Mouse (Mus musculus): Measurements from ENCODE around the gene Stau1.
A peak's percentile ranks its signal among the peaks of the same experiment; 100 is the strongest.
"Not testable (repeated sequence)": the region's sequence is repeated elsewhere in the genome, so short reads cannot be mapped to it uniquely, and the experiment has no call there.

The Stau1 gene

DNA sequence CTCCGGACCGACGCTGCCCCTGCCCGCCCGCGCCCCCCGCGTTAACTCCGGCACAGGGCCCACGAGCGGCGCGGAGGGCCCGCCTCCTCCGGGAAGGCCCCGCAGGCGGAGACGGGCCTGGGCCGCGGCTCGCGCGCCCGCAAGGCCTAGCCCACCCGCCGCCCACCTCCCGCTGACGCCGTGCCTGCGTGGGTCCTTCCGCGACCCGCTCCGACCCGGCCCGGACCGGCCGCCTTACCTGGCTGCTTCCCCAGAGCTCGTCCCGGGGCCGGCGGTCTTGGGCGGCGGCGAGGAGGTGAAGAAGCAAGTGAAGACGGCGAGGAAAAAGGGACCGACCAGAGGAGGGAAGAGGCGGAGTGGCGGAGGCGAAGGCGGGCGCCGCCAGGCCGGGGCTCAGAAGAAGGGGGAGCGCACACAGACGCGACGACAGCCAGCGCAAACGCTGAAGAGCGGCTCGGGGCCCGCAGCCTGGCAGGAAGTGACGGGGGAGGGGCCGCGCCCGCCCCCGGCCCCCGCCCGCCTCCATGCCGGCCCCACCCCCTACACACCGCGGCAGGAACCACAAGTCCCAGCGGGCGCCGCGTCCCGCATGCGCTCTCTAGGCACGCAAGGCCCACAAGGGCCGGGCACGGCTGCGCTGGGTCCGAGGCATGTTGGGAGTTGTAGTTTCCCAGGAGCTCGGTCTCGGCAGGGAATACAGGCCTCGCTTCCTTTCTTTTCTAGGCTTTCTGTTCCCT, at the start of gene Stau1:
TSS of gene Stau1 (minus strand) at position 504 of the 737 bp plus-strand sequence.
- peak; percentile 91 for DNase-seq (ENCODE audit: low spot score)

DNA sequence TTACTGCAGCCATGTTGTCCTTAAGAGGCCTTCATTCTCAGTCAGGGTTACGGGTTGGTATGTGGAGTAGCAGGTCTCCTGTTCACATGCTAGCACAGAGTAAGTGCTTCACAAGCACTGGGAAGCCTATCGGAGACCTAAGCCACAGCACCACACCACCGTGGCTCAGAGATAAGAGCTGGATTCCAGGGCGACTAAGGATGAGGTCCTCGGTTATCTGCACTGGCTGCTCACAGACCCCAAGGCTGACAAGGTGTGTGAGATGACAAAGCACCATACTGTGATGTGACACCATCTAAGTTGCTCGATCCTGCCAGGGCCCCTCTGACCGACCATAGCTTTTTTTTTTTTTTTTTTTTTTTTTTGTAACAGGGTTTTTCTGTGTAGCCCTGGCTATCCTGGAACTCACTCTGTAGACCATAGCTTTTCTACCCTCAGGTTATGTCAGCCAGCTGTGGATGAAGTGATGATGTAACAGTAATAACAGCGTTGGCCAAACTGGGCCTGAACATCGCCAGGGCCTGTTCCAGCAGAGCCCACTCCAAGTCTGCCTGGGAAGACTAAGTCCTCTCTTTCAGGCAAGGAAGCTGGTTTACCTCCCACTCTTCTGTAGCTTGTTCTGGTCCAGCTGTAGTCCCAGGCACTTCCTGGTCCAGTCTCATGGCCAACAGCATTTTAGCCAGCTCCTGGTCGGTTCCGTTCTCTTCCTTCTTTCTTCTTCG, 47.5 kb upstream of the Stau1 start:
- DNase-seq (ENCODE audit: low spot score): no peak

DNA sequence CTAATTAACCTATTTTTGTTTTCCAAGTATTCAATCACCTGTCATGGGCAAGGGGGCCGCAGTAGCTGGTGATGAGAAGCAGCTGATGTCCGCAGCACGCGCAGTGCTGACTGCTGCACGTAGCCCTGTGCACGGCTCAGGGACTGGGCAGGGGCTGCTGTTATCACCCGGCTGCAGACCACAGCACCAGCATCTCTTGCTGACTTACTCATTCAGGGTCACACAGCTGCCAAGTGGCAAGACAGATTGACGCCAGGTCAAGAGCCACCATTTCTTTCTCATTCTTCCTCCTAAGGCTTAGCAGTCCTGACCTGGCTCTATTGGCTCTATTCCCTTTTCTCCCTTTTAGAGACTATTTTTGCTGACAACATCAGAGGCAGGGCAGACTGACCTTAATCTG, 43.3 kb upstream of the Stau1 start:
- DNase-seq (ENCODE audit: low spot score): no peak

DNA sequence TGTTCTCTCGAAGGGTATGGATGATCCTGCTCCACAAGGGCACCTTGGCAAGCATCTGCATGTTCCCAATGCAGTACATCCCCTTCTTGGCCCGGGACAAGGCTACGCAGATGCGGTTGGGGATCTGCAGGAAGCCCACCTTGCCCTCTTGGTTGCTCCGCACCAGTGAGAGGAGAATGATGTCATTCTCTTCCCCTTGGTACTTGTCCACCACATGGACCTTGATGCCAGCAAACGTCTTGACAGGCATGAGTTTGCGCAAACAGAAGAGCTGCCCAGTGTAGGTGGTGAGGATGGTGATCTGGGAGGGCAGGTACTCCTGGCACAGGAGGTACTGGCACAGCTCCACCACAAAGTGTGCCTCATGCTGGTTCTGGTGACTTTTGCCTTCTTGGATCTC, 42.6 kb upstream of the Stau1 start:
- no peak for DNase-seq (ENCODE audit: low spot score)

DNA sequence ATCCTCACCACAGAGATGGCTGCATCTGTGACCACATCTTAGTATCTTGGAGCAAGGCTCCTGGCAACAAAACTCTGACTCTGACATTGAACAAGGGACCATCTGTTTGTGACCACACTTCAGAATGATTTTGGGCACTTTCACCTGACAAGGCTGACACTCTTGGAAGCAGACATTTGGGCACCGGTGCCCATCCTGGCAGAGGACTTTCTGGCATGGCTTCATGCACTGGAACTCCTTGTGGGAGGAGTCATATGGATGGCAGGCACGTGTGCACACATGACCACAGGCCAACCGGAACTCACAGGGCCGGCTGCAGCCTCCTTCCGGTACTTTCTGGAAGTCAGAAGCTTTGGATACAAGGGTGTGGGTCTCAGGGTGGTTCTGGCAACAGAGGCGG, 42.2 kb upstream of the Stau1 start:
- DNase-seq (ENCODE audit: low spot score): no peak

DNA sequence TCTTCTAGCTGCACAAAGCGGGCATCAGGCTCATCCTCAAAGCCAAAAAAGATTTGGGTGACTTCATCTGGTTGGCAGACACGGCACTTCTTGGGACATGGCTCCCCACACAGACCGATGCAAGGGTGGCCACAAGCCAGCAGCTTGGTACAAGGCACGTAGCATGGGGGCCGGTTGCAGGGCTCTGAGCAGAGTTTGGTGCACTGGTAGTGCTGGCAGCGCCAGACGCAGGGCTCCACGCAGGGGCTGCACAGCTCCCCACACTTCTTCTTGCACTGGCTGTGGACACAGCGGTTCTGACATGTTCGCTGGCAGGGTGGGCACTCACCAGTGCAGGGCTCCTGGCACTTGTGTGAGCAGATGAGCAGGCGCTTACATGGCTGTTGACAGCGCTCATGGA, 41.6 kb upstream of the Stau1 start:
- no peak for DNase-seq (ENCODE audit: low spot score)

DNA sequence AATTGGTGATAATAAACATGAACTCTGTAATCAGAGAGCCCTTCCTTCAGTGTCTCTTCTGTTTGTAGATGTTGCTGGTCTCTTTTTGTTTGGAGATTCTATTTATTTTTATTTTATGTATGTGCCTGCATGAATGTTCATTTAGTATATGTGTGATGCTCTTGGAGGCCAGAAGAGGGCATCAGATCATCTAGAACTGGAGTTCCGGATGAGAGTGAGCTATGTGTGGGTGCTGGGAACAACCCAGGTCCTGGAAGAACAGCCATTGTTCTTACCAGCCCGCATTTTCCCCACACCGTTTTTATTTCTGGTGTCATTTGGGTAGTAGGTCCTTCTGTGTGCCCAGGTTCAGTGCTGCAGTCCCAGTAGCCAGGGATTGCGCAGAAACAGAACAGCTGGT, 34.4 kb upstream of the Stau1 start:
- no peak for DNase-seq (ENCODE audit: low spot score)

DNA sequence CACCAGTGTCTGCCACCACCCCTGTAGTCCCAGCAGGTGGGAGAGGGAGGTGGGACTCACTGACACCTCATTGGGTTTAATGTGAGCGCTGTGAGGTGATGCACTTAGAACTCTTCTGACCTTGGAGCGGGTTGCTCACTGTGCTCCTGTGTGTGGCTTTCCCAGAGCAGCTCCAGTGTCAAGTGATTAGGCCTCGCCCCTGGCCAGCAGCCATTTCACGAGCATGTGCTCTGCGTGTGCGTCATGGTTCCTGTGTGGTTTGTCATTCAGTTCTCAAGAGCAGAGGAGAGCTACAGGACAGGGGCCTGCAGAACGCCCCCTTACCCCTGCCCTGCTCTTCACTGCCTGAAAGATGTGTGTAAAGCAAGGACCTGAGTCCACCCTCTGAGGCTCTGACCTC, 32.5 kb upstream of the Stau1 start:
- no peak for DNase-seq (ENCODE audit: low spot score)

DNA sequence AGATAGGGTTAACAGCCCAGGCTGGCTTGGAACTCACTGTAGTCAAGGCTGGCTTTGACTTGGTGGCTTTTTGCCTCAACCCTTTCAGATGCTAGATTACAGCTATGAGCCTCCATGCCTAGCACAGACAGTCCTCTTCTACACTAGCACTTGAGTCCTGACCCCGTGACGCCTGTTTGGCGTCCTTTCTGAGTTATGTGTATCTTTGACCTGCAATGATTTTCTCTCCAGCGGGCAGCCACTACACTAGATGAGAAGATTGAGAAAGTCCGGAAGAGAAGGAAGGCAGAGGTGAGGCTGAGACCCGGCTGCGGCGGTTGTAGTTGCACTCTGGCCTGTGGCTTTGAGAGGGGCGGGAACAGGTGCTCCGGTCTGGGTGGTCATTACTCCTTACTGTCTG, 23.3 kb upstream of the Stau1 start:
- DNase-seq (ENCODE audit: low spot score): no peak

DNA sequence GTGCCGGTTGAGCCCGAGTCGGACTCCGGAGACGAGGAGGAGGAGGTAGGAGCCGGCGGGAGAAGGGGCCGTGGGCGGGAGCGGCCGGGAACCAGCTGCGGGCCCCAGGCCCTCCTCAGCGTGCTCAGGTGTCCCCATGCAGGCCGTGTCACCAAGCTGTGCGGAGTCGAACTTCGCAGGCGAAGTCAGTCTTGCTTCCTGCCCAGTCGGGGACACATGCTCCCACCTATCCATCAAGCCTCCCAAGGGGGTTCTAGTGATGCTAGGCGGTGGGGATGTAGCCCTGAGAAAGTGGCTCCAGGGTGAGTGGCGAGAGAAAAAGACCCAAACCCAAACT, 19.3 kb upstream of the Stau1 start:
- no peak for DNase-seq (ENCODE audit: low spot score)

DNA sequence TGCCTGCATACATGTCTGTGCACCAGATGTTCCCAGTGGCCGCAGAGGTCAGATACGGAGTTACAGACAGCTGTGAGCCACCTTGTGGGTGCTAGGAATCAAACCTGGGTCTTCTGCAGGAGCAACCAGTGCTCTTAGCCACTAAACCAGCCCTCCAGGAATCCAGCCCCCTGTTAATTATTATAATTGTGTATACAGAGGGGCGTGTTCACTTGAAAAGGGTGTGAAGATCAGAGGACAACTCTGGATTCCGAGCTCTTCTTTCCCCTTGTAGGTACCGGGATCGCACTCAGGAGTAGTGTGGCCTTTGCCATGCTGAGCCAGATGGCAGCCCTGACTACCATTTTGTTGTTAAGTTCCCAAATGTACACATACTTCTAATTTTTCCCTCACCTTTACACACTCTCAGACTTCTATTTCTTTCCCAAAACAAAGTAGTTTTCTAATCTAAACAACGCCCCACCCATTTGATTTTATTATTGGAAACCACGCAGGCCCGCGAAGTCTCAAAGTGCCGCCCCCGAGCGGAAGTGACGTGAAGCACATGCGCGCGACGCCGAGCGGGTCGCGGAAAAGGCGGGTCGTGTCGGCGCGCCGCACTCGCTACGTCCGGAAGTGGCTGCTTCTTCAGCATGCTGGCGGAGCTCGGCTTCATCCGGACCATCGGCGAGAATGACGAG, 18.7 kb upstream of the Stau1 start, which contains the start of gene Ddx27:
TSS of gene Ddx27 (plus strand) at position 492 of the 680 bp plus-strand sequence.
- DNase-seq (ENCODE audit: low spot score): peak; percentile 90

DNA sequence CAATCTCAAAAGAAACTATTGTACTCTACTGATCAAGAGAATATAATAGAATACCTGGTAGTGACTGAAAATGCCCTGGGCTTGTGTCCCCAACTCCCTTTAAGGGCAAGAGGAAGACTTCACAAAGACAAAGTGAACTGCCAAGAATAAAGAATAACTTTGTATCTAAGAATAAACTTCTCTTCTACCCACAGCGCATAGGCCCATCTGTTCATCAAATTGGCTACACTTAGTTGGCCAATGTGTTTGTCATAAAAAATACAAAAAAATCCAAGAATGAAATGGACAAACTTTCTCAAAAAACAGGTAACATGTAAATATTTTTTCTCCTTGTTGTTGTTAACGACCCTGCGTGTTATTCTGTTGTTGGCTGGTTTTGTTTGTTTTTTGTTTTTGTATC, 14.4 kb upstream of the Stau1 start:
- DNase-seq (ENCODE audit: low spot score): no peak

DNA sequence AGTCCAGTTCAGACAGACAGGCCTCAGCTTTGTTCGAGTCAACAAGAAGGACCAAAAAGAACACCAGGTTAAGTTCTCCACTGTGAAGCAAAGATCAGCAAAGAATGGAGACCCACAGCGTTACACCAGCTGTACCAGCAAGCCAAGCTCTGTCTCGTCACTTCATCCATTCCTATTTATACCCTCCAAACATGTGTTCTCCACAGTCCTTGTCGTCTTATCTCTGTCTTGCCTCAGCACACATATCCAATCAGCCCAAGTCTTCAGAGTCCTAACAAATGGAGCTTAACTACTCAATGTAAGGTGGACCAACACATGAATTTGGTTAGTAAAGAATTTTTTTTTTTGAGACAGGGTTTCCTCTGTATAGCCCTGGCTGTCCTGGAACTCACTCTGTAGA, 13.4 kb upstream of the Stau1 start:
- no peak for DNase-seq (ENCODE audit: low spot score)

DNA sequence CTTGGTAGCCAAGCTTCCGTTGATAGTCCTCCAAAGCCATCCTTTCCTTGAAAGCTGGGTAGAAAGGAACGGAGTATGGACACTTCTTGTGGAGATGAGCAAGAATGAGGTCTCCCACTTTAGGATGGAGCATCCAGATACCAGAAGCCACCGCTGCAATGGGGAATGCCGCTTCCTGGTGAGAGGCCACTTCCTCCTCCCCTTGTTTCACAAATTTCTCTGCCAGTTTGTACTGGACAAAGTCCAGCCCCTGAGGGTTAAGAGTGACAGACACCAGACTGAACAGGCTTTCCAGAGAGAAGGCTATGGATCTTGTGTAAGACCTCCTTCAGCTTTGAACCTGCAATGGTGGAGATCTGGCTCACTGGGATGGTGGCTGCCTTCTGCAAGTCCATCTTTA, 11.5 kb upstream of the Stau1 start:
- not testable (repeated sequence) for DNase-seq (ENCODE audit: low spot score)

DNA sequence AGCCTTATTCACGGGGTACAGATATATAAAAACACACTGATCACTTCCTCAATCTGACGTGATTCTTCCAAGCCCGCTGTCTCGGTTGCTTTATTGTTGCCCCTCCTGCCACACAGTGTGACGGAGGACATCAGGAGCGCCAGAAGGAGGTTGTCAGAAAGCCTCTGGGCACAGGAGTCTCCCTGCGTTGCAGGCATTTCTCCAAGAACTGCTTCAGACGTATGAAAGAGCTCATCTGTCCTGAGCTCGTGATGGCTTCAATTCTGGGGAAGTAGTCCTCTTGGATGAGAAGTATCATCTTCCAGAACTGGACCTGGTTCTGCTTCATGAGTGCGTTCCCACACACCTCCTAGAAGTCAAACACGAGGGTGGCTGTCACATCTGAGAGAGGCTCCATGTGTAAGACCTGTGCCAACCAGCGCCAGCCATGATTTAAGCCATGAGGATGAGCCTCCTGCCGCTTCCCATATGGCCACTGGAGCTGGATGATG, 10.9 kb upstream of the Stau1 start:
- no peak for DNase-seq (ENCODE audit: low spot score)

DNA sequence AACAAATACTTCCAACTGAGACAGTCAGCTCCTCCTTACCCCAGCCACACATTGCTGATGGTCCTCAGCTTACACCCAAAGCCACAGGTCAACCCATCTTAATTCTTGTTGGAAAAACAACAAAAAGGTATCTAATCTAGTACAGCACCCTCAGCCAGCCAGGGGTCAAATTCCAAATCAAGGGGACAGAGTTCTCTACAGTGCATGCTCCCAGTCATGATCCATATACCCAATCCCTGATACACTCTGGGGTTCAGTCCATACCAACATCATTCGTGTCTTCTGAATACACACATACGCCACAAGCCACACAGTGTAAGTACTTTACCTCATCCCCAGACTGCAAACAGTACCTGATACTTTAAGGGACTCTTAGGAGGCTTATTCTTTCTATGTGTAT, 10.3 kb upstream of the Stau1 start:
- no peak for DNase-seq (ENCODE audit: low spot score)

DNA sequence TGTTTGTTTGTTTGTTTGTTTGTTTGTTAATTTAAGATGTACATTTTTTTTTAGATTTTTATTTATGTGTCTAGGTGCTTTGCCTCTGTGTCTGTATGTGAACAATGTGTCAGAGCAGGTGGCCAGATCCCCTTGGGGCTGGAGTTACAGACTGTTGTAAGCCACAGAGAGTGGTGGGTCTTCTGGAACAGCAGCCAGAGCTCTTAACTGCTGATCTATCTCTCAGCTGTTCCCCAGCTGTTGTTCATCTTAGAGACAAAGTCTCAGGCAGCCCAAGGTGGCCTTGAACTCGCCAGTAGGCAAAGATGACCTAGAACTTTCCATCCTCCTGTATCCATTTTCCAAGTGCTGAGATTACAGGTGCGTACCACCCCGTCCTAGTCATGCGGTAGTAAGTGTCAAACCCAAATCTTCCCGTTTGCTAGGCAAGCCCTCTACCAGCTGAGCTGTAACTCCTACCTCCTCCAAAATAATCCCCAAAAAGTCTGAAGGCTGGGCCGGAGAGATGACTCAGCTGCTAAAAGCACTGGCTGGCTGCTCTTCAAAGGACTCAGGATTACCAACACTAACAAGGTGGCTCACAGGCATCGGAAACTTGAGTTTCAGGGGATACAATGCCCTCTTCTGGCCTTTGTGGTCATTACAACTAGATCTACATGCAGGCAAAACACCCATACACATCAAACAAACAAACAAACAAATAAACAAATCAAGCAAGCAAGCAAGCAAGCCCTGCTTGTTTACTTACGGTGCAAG, 8.2 kb upstream of the Stau1 start:
- DNase-seq (ENCODE audit: low spot score): peak; percentile 56

DNA sequence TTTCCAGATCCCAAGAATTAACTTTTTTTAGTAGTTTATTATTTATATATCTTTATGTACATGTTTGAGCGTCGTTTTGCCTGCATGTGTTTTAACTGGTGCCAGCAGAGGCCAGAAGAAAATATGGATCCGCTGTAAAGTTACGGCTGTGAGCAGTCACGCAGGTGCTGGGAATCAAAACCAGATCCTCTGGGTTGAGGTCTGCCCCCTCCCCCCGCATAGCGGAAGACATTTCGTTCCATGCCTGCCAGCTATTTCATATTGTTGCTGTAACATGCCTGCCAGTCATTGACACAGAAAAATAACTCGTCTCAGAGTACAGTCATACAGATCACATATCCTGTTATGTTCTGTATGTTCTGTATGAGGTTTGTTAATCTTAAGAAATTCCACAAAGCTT, 5.4 kb upstream of the Stau1 start:
- no peak for DNase-seq (ENCODE audit: low spot score)

DNA sequence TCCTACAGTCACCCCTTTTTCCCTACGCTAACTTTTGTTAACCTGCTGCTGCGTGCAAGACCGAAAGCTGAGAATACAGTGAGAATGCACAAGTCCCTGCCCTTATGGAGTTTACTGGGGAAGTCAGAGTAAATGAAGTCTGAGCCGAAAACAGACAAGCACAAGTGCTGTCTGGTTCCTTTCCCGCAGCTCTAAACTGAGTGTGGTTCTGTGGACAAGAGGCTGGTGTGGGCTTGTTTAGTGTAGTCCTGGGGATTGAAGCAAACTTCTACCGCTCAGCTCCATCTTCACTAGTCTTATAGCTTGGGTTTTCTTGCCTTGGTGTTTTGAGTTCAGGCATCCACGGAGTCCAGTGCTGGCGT, 415 bp upstream of the Stau1 start:
- no peak for DNase-seq (ENCODE audit: low spot score)

DNA sequence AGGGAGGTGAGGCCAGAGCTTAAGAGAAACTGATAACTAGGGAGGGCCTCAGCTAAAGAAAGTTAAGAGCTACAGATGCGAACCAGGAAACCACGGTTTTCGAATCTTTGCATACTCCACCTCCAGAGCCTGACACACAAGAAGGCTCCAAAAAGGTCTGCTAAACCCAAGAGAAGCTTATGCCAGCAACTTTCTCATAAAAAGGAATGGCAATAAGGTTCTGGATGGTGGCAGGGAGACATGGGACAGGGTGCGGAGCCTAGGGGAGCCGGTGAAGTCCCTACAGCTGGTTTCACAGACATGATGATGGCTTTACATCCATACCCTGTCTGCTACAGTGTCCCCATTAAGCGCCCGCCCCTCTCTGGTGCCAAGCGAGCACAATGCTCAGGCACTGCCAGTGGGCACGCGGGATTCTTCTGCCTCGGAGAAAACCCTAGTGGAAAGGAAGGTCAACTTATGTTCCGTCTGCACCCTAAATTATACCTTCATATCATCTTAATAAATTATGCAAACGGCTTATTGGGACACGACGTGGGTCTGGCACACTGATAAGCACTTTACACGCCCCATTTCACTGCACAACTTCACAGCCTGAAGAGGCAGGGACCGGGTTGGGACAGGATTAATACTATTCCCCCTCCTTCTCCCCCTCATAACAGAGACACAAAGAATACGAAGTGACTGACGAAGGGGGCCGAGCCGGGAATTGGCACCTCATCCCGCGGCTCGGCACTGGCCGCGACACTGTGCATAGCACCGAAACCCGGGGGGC, 891 bp downstream of the Stau1 start:
- no peak for DNase-seq (ENCODE audit: low spot score)

DNA sequence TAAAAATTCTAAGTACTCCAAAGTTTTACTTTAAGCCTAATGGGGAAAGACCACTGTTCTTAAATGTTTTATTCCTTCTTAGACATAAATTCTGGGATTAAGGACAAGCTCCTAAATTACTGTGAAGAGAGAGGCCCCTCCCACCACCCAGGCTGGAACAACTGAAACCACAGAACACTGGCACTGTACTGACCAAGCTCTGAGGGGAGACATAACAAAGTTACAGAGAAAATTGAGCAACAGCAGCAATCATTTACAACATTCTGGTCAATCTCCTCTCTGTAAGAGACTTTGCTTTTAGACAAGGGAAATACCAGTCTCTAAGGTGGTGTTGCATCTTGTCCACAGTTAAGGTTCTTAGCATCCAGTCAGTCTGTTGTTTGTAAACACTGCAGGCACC, 4.2 kb downstream of the Stau1 start:
- no peak for DNase-seq (ENCODE audit: low spot score)

DNA sequence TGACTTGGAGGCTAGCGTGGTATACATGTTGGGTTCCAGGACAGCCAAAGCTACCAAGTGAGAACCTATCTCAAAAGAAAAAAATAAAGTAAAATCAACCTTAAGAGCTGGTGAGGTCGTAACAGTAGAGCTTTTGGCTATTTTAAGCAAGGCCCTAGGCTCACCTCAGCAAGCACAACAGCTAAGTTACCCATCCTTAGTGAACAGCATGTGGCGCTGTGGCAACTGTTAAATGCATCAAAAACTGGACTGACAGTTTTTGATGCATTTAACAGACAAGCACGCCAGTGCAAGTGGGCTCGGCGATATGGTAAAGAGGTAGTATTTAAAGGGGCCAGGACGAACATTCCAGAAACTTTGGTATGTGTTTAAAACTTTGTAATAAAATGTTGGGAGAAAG, 5.2 kb downstream of the Stau1 start:
- no peak for DNase-seq (ENCODE audit: low spot score)
